Mouse (Mus musculus) heart, adult 2 months (tissue): ENCODE data around the gene Actbl2. TPM values are rescaled to one million over a fixed set of nuclear protein-coding genes. Genes with fewer than 3 reads are reported as not detected.

Source experiments
- DNase-seq, 2 experiments: peaks; one replicate each; pipeline ENCODE4 v3.0.0; 2021
- H3K27ac ChIP-seq: fragments of 200-600 bp; 2 replicates; pipeline ENCODE4 v1.8.1; 2022
- H3K27me3 ChIP-seq: fragments of 200-500 bp; 2 replicates; pipeline ENCODE4 v1.6.1; 2012; ENCODE audit warnings: mild to moderate bottlenecking, low read length, inconsistent platforms, mixed read lengths; ENCODE audit not compliant: control insufficient read depth, insufficient read depth
- H3K36me3 ChIP-seq: fragments of 200-500 bp; 2 replicates; pipeline ENCODE4 v1.6.1; 2012; ENCODE audit warnings: low read length, inconsistent platforms; ENCODE audit not compliant: control insufficient read depth, insufficient read depth
- H3K4me1 ChIP-seq: fragments of 200-500 bp; 2 replicates; pipeline ENCODE4 v1.6.1; 2011; ENCODE audit warnings: low read length; ENCODE audit not compliant: control insufficient read depth, insufficient read depth
- H3K4me3 ChIP-seq: fragments of 200-600 bp; 2 replicates; pipeline ENCODE4 v1.8.1; 2022
- H3K79me2 ChIP-seq: fragments of 200-500 bp; replicated peaks from 2 replicates; pipeline ENCODE4 v1.6.1; 2012; ENCODE audit warnings: mild to moderate bottlenecking, inconsistent platforms, low read length, moderate library complexity, mixed read lengths; ENCODE audit not compliant: control insufficient read depth, insufficient read depth
- H3K9ac ChIP-seq: fragments of 200-500 bp; 2 replicates; pipeline ENCODE4 v1.6.1; 2012; ENCODE audit warnings: low read depth, mild to moderate bottlenecking, control low read depth, inconsistent platforms, low read length, mixed read lengths
- CTCF ChIP-seq: fragments of 200-600 bp; IDR thresholded peaks from 2 replicates; pipeline ENCODE4 v1.8.1; 2022; ENCODE audit warnings: antibody characterized with exemption, mild to moderate bottlenecking, moderate library complexity
- EP300 ChIP-seq: fragments of 200-500 bp; IDR thresholded peaks from 2 replicates; pipeline ENCODE4 v1.6.1; 2011; ENCODE audit warnings: low read depth, low read length, control low read depth; ENCODE audit not compliant: insufficient read depth
- POLR2A ChIP-seq: fragments of 200-500 bp; IDR thresholded peaks from 2 replicates; pipeline ENCODE4 v1.6.1; 2011; ENCODE audit warnings: mild to moderate bottlenecking, low read depth, low read length, control low read depth; ENCODE audit not compliant: insufficient read depth
- WGBS: fragments of 180-500 bp; shearing (Covaris S2); methylation state at CpG from one replicate; pipeline ENCODE4 v1.1.7; 2018; 5-methylcytosine and 5-hydroxymethylcytosine counted together
- intact Hi-C: fragments of 180-260 bp; cut with DNase I; formaldehyde crosslinking; loops from one replicate; pipeline ENCODE4 v1.15.1; 2025
- polyA plus RNA-seq: library from polyadenylated mRNA; depleted of rRNA; stranded (reverse); fragments of >200 nt; gene quantifications from 2 replicates; pipeline ENCODE4 v1.2.3, GENCODE M21; 2012
- total RNA-seq, 2 experiments: library from RNA; stranded (reverse); gene quantifications; 2 replicates each; pipeline ENCODE4 v1.2.3; 2021

The Actbl2 gene
- total and polyA plus RNA-seq, 3 experiments, result not detected

- WGBS, result 47% methylated on average over 5 of the region's 5 CpGs
- no peaks in the 10 kb centered on the region for H3K36me3 ChIP-seq
- no peak overlapping the region for H3K9ac ChIP-seq
- TF ChIP-seq POLR2A (no peak), CTCF (no peak), EP300 (no peak)
- DNase-seq, result no peak
- H3K4me3 ChIP-seq, result no peak overlapping the region
- no peaks in the 10 kb centered on the region for H3K27me3 ChIP-seq
- H3K27ac ChIP-seq, result no peak overlapping the region
- H3K79me2 ChIP-seq, result no peaks in the 10 kb centered on the region
- intact Hi-C loops, result no loop called here
- no peaks in the 10 kb centered on the region for H3K4me1 ChIP-seq
Measured at GRCm38 (mm10) chr13:111251795-111252194, 3.0 kb upstream of the Actbl2 start.

DNA sequence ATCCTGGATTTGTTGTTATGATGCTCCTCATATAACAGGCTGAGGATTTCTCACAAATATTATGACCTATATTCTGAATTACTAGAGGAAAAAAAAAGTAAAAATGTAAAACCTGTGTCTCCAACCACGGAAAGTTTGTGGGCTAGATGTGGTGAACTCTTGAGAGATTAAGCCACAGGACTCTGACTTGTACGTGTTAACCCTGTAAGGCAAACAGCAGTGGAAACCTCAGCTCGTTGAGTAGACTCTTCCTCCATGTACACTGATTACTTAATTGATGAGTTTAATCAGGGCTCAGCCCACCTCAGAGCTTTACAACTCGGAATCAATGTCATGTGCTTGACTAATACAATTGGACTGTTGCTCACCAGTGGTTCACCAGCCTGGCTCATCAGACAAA lies 3.2 kb downstream of the Actbl2 start:
- no peak for DNase-seq
- H3K9ac ChIP-seq, result no peak overlapping the region
- no peaks in the 10 kb centered on the region for H3K36me3 ChIP-seq
- H3K4me3 ChIP-seq, result no peak overlapping the region
- H3K27ac ChIP-seq, result no peak overlapping the region
- no peaks in the 10 kb centered on the region; the same call in 1 of the 2 replicates for H3K79me2 ChIP-seq
- 73% methylated on average over 4 of the region's 4 CpGs for WGBS
- H3K4me1 ChIP-seq, result no peaks in the 10 kb centered on the region
- intact Hi-C loops, result no loop called here
- TF ChIP-seq POLR2A (no peak), EP300 (no peak), CTCF (no peak)
- no peaks in the 10 kb centered on the region for H3K27me3 ChIP-seq

DNA sequence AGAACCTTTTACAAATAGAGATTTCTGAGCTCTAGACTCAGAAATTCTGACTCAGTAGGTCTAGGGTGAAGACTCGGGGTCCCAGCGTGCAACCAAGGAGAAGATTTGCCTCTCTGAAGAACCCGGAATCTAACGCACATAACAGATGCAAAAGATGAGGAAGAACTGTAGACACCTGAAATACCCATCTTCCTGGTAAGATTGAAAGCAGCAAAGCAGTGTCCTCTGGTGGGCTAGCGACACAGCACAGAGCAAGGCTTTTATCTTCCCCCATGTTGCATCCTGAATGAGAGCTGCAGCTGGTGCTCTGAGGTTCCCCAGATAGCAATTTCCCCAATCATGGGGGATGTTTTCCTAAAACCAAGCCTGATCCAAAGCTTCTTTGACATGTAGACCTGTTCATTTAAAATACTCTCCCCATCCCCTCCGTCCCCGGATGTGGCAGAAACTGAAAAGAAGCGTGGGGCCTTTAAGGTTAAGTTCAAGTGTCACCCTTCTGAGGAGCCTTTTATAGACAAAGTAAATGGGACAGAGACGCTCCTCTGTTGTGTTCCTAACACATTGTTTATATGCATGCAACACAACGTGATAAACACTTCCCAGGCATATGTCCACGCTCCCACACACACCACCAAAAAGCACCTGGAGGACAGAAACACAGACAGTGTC lies 3.7 kb downstream of the Actbl2 start:
- no peak for DNase-seq
- WGBS, result 89% methylated on average over 11 of the region's 11 CpGs
- H3K27ac ChIP-seq, result no peak overlapping the region
- H3K4me3 ChIP-seq, result no peak overlapping the region
- intact Hi-C loops, result no loop called here
- H3K4me1 ChIP-seq, result no peaks in the 10 kb centered on the region
- H3K79me2 ChIP-seq, result no peaks in the 10 kb centered on the region; the same call in 1 of the 2 replicates
- H3K36me3 ChIP-seq, result no peaks in the 10 kb centered on the region
- H3K9ac ChIP-seq, result no peak overlapping the region
- TF ChIP-seq EP300, result no peak
- no peak for TF ChIP-seq POLR2A
- TF ChIP-seq CTCF, result no peak
- no peaks in the 10 kb centered on the region for H3K27me3 ChIP-seq

DNA sequence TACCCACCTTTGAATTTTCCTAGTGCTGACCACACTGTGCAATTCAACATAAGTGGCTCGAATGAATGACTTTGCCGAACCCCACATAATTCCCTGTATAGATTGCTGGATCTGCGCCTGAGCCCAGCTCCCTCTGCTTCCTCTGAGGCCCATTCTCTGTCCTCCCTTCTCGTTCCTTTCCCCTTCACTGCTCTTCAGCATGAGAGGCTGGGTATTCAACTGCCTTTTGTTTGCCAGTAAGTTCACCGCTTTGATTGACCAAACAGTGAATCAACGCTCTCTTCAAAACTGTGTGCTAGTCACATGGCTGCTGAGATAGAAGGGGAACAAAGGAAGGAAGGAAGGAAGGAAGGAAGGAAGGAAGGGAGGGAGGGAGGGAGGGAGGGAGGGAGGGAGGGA lies 4.3 kb downstream of the Actbl2 start:
- 83% methylated on average over 6 of the region's 6 CpGs for WGBS
- Histone ChIP-seq H3K36me3 (no peaks in the 10 kb centered on the region), H3K9ac (no peak overlapping the region), H3K27me3 (no peaks in the 10 kb centered on the region), H3K79me2 (no peaks in the 10 kb centered on the region; the same call in 1 of the 2 replicates), H3K27ac (no peak overlapping the region), H3K4me3 (no peak overlapping the region), H3K4me1 (no peaks in the 10 kb centered on the region)
- no peak for TF ChIP-seq CTCF
- TF ChIP-seq POLR2A, result no peak
- TF ChIP-seq EP300, result no peak
- intact Hi-C loops, result no loop called here
- DNase-seq, result no peak

DNA sequence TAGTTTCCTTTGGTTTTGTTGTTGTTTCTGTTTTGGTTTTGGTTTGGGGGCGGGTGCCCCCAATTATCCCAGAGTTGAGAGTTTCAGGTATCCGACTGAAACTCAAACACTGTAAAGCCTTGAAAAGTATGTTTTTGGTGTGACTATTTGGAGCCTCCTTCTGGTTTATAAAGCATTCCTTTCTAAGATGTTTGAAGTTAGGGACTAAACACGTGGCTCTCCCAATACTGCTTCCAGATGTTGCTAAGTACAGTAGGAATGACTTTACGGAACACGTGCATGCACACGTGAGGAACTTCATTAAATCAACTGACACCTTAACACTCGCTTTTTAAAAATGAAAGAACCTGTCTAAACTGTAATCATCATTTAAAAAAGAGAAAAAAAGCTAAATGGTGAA lies 4.9 kb downstream of the Actbl2 start:
- no peak for TF ChIP-seq POLR2A
- TF ChIP-seq CTCF, result no peak
- TF ChIP-seq EP300, result no peak
- no peak overlapping the region for H3K27ac ChIP-seq

DNA sequence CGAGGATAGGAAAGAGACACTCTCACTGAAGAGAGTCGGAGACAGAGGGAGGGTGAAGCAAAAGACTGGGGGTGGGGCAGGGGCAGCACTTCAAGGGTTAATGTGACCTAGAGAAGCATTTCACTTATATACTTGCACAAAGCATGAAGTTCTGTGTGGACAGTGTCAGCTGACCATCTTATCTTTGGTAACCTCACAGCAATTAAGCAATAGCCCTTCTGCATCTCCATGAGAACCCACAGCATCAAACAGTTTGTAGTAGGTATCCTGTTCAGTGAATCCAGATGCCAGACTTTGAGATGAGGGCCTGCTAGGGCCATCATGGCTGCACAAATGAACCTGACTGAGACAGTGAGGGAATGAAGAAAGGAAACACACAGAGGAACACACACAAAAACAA lies 8.4 kb downstream of the Actbl2 start:
- H3K4me1 ChIP-seq, result no peaks in the 10 kb centered on the region
- no peaks in the 10 kb centered on the region for H3K36me3 ChIP-seq
- no peaks in the 10 kb centered on the region; the same call in 1 of the 2 replicates for H3K79me2 ChIP-seq
- H3K27me3 ChIP-seq, result no peaks in the 10 kb centered on the region
- TF ChIP-seq EP300, result no peak
- TF ChIP-seq CTCF, result no peak
- no peak for TF ChIP-seq POLR2A
- H3K9ac ChIP-seq, result no peak overlapping the region
- H3K27ac ChIP-seq, result no peak overlapping the region
- no peak for DNase-seq
- 82% methylated on average over 2 of the region's 2 CpGs for WGBS
- intact Hi-C loops, result no loop called here
- H3K4me3 ChIP-seq, result no peak overlapping the region

More for the DNA sequence above, 4.9 kb downstream of the Actbl2 start:
- no peak for DNase-seq
- no peaks in the 10 kb centered on the region; the same call in 1 of the 2 replicates for H3K79me2 ChIP-seq
- no peak overlapping the region for H3K9ac ChIP-seq
- H3K4me3 ChIP-seq, result no peak overlapping the region
- intact Hi-C loops, result no loop called here
- H3K27me3 ChIP-seq, result no peaks in the 10 kb centered on the region
- 83% methylated on average over 7 of the region's 7 CpGs for WGBS
- no peaks in the 10 kb centered on the region for H3K36me3 ChIP-seq
- no peaks in the 10 kb centered on the region for H3K4me1 ChIP-seq
